Mouse (Mus musculus): ENCODE measurements around the gene Spint1. TPM values are rescaled to one million over a fixed set of nuclear protein-coding genes. Genes with fewer than 3 reads are reported as not detected.

The Spint1 gene
- polyA plus RNA-seq, 1 experiment, result 86.7 TPM

DNA sequence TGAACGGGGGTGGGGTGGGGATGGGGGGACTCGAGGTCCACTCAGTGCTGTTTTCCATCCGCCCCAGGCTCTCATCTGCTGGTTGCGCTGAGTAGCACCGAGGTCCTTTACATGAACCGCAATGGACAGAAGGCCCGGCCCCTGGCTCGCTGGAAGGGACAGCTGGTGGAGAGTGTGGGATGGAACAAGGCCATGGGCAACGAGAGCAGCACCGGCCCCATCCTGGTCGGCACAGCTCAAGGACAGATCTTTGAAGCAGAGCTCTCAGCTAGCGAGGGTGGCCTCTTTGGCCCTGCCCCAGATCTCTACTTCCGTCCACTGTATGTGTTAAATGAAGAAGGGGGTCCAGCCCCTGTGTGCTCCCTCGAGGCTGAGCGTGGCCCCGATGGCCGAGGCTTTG lies 55.7 kb downstream of the Spint1 start:
- no peaks in the 10 kb centered on the region; the same call in none of the 2 replicates for H3K36me3 ChIP-seq (ENCODE audit: control insufficient read depth, insufficient read depth, low read length)
- H3K27me3 ChIP-seq (replicated peaks; ENCODE audit: control insufficient read depth, insufficient read depth, low read length), result no peaks in the 10 kb centered on the region
- H3K4me1 ChIP-seq (ENCODE audit: control insufficient read depth, insufficient read depth, low read length), result peaks cover 5% of the 10 kb centered on the region; the same call in 1 of the 2 replicates
- no peak for DNase-seq
- 92% methylated on average over 17 of the region's 17 CpGs for WGBS
- H3K27ac ChIP-seq (ENCODE audit: insufficient read depth, low read depth, low read length), result no peak overlapping the region
- TF ChIP-seq POLR2A (IDR thresholded peaks at IDR 0.05; ENCODE audit: low read depth, low read length), result no peak
- no peak for TF ChIP-seq CTCF (conservative IDR thresholded peaks at IDR 0.05; ENCODE audit: insufficient read depth, insufficient read length, low read depth, low read length)
- H3K4me3 ChIP-seq (ENCODE audit: insufficient read depth, low read depth, low read length), result no peak overlapping the region

DNA sequence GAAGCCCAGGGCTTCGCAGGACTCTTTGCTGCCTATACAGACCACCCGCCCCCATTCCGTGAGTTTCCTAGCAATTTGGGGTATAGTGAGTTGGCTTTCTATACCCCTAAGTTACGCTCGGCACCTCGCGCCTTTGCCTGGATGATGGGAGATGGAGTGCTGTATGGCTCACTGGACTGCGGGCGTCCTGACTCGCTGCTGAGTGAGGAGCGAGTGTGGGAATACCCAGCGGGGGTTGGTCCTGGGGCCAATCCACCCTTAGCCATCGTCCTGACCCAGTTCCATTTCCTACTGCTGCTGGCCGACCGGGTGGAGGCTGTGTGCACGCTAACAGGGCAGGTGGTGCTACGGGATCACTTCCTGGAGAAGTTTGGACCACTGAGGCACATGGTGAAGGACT lies 56.1 kb downstream of the Spint1 start:
- Histone ChIP-seq H3K4me1 (ENCODE audit: control insufficient read depth, insufficient read depth, low read length) (peaks cover 4% of the 10 kb centered on the region; the same call in 1 of the 2 replicates), H3K27ac (ENCODE audit: insufficient read depth, low read depth, low read length) (no peak overlapping the region), H3K36me3 (ENCODE audit: control insufficient read depth, insufficient read depth, low read length) (no peaks in the 10 kb centered on the region; the same call in none of the 2 replicates), H3K4me3 (ENCODE audit: insufficient read depth, low read depth, low read length) (no peak overlapping the region), H3K27me3 (replicated peaks; ENCODE audit: control insufficient read depth, insufficient read depth, low read length) (no peaks in the 10 kb centered on the region)
- WGBS, result 96% methylated on average over 17 of the region's 17 CpGs
- DNase-seq, result no peak
- TF ChIP-seq POLR2A (IDR thresholded peaks at IDR 0.05; ENCODE audit: low read depth, low read length) (no peak), CTCF (conservative IDR thresholded peaks at IDR 0.05; ENCODE audit: insufficient read depth, insufficient read length, low read depth, low read length) (no peak)

DNA sequence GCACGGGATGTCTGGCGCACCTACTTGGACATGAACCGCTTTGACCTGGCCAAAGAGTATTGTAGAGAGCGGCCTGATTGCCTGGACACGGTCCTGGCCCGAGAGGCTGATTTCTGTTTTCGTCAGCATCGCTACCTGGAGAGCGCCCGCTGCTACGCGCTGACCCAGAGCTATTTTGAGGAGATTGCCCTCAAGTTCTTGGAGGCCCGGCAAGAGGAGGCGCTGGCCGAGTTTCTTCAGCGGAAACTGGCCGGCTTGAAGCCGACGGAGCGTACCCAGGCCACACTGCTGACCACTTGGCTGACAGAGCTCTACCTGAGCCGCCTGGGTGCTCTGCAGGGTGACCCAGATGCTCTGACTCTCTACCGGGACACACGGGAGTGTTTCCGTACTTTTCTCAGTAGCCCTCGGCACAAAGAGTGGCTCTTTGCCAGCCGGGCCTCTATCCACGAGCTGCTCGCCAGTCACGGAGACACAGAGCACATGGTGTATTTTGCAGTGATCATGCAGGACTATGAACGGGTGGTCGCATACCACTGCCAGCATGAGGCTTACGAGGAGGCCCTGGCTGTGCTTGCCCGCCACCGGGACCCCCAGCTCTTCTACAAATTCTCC lies 56.7 kb downstream of the Spint1 start:
- no peak overlapping the region for H3K4me3 ChIP-seq (ENCODE audit: insufficient read depth, low read depth, low read length)
- DNase-seq, result no peak
- no peak overlapping the region for H3K27ac ChIP-seq (ENCODE audit: insufficient read depth, low read depth, low read length)
- 81% methylated on average over 34 of the region's 34 CpGs for WGBS
- TF ChIP-seq CTCF (conservative IDR thresholded peaks at IDR 0.05; ENCODE audit: insufficient read depth, insufficient read length, low read depth, low read length) (no peak), POLR2A (IDR thresholded peaks at IDR 0.05; ENCODE audit: low read depth, low read length) (no peak)
- H3K27me3 ChIP-seq (replicated peaks; ENCODE audit: control insufficient read depth, insufficient read depth, low read length), result no peaks in the 10 kb centered on the region
- peaks cover 6% of the 10 kb centered on the region; the same call in 1 of the 2 replicates for H3K4me1 ChIP-seq (ENCODE audit: control insufficient read depth, insufficient read depth, low read length)
- no peaks in the 10 kb centered on the region; the same call in none of the 2 replicates for H3K36me3 ChIP-seq (ENCODE audit: control insufficient read depth, insufficient read depth, low read length)

DNA sequence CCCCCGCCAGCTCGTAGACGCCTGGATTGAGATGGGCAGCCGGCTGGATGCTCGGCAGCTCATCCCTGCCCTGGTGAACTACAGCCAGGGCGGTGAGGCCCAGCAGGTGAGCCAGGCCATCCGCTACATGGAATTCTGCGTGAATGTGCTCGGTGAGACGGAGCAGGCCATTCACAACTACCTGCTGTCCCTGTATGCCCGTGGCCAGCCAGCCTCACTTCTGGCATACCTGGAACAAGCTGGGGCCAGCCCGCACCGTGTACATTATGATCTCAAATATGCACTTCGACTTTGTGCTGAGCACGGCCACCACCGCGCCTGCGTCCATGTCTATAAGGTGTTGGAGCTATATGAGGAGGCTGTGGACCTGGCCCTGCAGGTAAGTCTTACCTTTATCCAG lies 57.2 kb downstream of the Spint1 start:
- 92% methylated on average over 18 of the region's 18 CpGs for WGBS
- no peaks in the 10 kb centered on the region for H3K27me3 ChIP-seq (replicated peaks; ENCODE audit: control insufficient read depth, insufficient read depth, low read length)
- no peak overlapping the region for H3K4me3 ChIP-seq (ENCODE audit: insufficient read depth, low read depth, low read length)
- DNase-seq, result no peak
- no peak for TF ChIP-seq POLR2A (IDR thresholded peaks at IDR 0.05; ENCODE audit: low read depth, low read length)
- TF ChIP-seq CTCF (conservative IDR thresholded peaks at IDR 0.05; ENCODE audit: insufficient read depth, insufficient read length, low read depth, low read length), result no peak
- H3K4me1 ChIP-seq (ENCODE audit: control insufficient read depth, insufficient read depth, low read length), result peaks cover 11% of the 10 kb centered on the region; the same call in 1 of the 2 replicates
- H3K36me3 ChIP-seq (ENCODE audit: control insufficient read depth, insufficient read depth, low read length), result no peaks in the 10 kb centered on the region; the same call in none of the 2 replicates
- H3K27ac ChIP-seq (ENCODE audit: insufficient read depth, low read depth, low read length), result no peak overlapping the region

DNA sequence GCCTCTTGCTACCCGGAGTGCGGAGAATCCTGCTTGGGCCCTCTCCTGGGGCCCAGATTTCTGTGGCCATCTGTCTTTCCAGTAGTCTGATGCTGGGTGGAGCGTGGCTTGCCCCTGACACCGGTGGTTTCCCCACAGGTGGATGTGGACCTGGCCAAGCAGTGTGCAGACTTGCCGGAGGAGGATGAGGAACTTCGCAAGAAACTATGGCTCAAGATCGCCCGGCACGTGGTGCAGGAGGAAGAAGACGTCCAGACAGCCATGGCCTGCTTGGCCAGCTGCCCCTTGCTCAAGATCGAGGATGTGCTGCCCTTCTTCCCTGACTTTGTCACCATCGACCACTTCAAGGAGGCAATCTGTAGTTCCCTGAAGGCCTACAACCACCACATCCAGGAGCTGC lies 59.6 kb downstream of the Spint1 start:
- no peak for DNase-seq
- Histone ChIP-seq H3K36me3 (ENCODE audit: control insufficient read depth, insufficient read depth, low read length) (no peaks in the 10 kb centered on the region; the same call in none of the 2 replicates), H3K27ac (ENCODE audit: insufficient read depth, low read depth, low read length) (no peak overlapping the region), H3K4me3 (ENCODE audit: insufficient read depth, low read depth, low read length) (no peak overlapping the region), H3K27me3 (replicated peaks; ENCODE audit: control insufficient read depth, insufficient read depth, low read length) (no peaks in the 10 kb centered on the region), H3K4me1 (ENCODE audit: control insufficient read depth, insufficient read depth, low read length) (peaks cover 7% of the 10 kb centered on the region; the same call in 1 of the 2 replicates)
- TF ChIP-seq CTCF (conservative IDR thresholded peaks at IDR 0.05; ENCODE audit: insufficient read depth, insufficient read length, low read depth, low read length), result no peak
- TF ChIP-seq POLR2A (IDR thresholded peaks at IDR 0.05; ENCODE audit: low read depth, low read length), result no peak
- WGBS, result 83% methylated on average over 12 of the region's 12 CpGs

DNA sequence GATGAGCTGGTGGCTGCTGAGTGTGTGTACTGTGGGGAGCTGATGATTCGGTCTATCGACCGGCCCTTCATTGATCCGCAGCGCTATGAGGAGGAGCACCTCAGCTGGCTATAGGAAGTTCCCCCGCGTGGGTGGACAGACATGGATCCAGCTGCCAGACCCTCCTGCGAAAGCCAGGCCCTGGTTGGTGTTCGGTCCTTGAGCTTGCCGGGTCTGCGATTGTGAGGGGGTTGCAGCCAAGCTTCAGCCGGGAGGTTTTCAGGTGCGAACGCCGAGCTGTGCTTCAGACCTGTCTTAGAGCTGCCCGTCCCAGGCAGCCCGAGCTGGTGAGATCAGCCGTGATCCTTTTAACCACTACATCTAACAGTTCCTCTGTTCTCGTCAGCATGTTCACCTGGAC lies 60.3 kb downstream of the Spint1 start:
- 96% methylated on average over 19 of the region's 19 CpGs for WGBS
- H3K36me3 ChIP-seq (ENCODE audit: control insufficient read depth, insufficient read depth, low read length), result no peaks in the 10 kb centered on the region; the same call in none of the 2 replicates
- H3K4me1 ChIP-seq (ENCODE audit: control insufficient read depth, insufficient read depth, low read length), result peaks cover 7% of the 10 kb centered on the region; the same call in 1 of the 2 replicates
- H3K4me3 ChIP-seq (ENCODE audit: insufficient read depth, low read depth, low read length), result no peak overlapping the region
- no peak for DNase-seq
- no peak overlapping the region for H3K27ac ChIP-seq (ENCODE audit: insufficient read depth, low read depth, low read length)
- TF ChIP-seq POLR2A (IDR thresholded peaks at IDR 0.05; ENCODE audit: low read depth, low read length) (no peak), CTCF (conservative IDR thresholded peaks at IDR 0.05; ENCODE audit: insufficient read depth, insufficient read length, low read depth, low read length) (no peak)
- no peaks in the 10 kb centered on the region for H3K27me3 ChIP-seq (replicated peaks; ENCODE audit: control insufficient read depth, insufficient read depth, low read length)

DNA sequence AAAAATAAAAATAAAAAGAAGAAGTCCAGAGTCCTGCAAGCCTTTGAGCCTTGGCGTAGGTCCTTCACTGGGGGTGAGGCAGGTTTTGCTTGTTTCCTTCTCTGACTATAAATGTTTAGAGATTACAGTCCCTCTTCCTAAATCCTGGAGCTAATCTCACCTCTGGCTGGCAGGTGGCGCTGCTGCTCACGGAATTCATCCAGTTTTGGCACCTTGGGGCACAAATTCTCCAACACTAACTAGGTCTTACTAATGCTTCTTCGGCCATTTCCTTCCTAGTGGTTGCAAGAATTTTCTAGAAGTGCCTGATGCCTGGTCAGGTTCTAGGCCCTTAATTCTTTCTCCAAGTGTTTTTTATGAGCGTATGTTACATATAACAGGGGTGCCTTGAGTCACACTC lies 61.2 kb downstream of the Spint1 start:
- Histone ChIP-seq H3K27ac (ENCODE audit: insufficient read depth, low read depth, low read length) (no peak overlapping the region), H3K36me3 (ENCODE audit: control insufficient read depth, insufficient read depth, low read length) (no peaks in the 10 kb centered on the region; the same call in none of the 2 replicates), H3K27me3 (replicated peaks; ENCODE audit: control insufficient read depth, insufficient read depth, low read length) (no peaks in the 10 kb centered on the region), H3K4me1 (ENCODE audit: control insufficient read depth, insufficient read depth, low read length) (peaks cover 7% of the 10 kb centered on the region; the same call in 1 of the 2 replicates), H3K4me3 (ENCODE audit: insufficient read depth, low read depth, low read length) (no peak overlapping the region)
- TF ChIP-seq POLR2A (IDR thresholded peaks at IDR 0.05; ENCODE audit: low read depth, low read length) (no peak), CTCF (conservative IDR thresholded peaks at IDR 0.05; ENCODE audit: insufficient read depth, insufficient read length, low read depth, low read length) (peak; percentile 90)
- 27% methylated on average over 5 of the region's 5 CpGs for WGBS
- DNase-seq, result peak; percentile 85
